Mouse (Mus musculus) lung, postnatal 0 days (tissue): ENCODE measurements at regions not wholly inside any gene's neighbourhood (a gene's known extent, or its start where the extent isn't known, plus 50 kb on each side); places are given as distances from the start of the nearest gene placed in this dataset.

ENCODE experiments used
- CTCF ChIP-seq: IDR thresholded peaks from 2 replicates; pipeline ENCODE4 v1.5.1; 2016; ENCODE audit warnings: antibody characterized with exemption, mild to moderate bottlenecking
- EP300 ChIP-seq: IDR thresholded peaks from 2 replicates; pipeline ENCODE4 v1.6.1; 2016; ENCODE audit warnings: antibody characterized with exemption, mild to moderate bottlenecking, control low read depth

- TF ChIP-seq CTCF (no peak; the same call in 1 of the 2 replicates), EP300 (no peak; the same call in 1 of the 2 replicates)
Observed at GRCm38 (mm10) chr2:30687121-30687551, 92.3 kb downstream of the Cstad start.
